Mouse (Mus musculus) adrenal gland, postnatal 36 days (tissue): ENCODE measurements around the gene Aebp1. TPM values are rescaled to one million over a fixed set of nuclear protein-coding genes. Genes with fewer than 3 reads are reported as not detected.
A peak's percentile ranks its signal among the peaks of the same experiment; 100 is the strongest.

Experiments used
- DNase-seq, 2 experiments: peaks; one replicate each; pipeline ENCODE4 v3.0.0; 2021; ENCODE audit warnings: mixed read lengths in 1 of 2
- long read RNA-seq, 2 experiments: library from polyadenylated mRNA; stranded (forward); transcript quantifications; one replicate each; pipeline ENCODE4 v2.0.0; 2021; ENCODE audit warnings: borderline sequencing depth in 2 of 2
- total RNA-seq, 2 experiments: library from RNA; stranded (reverse); gene quantifications; 2 replicates each; pipeline ENCODE4 v1.2.3; 2021

Aebp1 gene
- 100 to 1,000 TPM; 372 to 401 TPM for total RNA-seq
- long read RNA-seq, experiment 1, transcript Aebp1-201 (21 exons, 3,831 nt), result major isoform, 42 of 190 reads
- long read RNA-seq, experiment 1, partial matches to known transcripts, result 70 of 190 reads
- long read RNA-seq, experiment 1, other reads (novel, unspliced or antisense), result 77 of 190 reads
- long read RNA-seq, experiment 2, transcript Aebp1-201 (21 exons, 3,831 nt), result major isoform, 39 of 121 reads
- long read RNA-seq, experiment 2, partial matches to known transcripts, result 33 of 121 reads
- long read RNA-seq, experiment 2, other reads (novel, unspliced or antisense), result 49 of 121 reads

DNA sequence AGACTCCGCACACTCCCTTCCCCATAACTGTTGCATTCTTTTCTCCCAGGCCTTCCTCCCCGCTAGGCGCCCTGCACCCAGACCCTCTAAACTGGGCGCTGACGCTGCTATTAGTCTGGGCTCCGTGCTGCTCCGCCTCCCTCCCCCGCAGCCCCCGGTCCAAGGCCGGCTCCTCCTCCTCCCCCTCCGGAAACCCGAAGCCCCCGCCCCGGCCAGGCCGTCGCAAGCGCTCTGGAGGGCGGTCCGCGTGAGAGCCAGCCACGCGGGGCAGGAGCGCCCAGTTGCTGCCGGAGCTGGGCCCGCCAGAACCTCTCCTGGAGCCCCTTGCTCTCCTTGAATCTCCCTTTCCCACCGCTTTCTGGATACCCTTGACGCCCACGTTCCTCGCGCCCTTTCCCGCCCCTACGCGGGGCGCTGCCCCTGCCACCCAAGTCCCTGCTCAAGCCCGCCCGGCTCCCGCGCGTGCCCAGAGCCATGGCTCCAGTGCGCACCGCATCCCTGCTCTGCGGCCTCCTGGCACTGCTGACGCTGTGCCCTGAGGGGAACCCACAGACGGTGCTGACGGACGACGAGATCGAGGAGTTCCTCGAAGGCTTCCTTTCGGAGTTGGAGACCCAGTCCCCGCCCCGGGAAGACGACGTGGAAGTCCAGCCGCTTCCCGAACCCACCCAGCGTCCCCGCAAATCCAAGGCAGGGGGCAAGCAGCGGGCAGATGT is at the start of gene Aebp1:
TSS of gene Aebp1 (plus strand) at position 270 of the 716 bp plus-strand sequence.
- peak; percentile 92 to 94 for DNase-seq

DNA sequence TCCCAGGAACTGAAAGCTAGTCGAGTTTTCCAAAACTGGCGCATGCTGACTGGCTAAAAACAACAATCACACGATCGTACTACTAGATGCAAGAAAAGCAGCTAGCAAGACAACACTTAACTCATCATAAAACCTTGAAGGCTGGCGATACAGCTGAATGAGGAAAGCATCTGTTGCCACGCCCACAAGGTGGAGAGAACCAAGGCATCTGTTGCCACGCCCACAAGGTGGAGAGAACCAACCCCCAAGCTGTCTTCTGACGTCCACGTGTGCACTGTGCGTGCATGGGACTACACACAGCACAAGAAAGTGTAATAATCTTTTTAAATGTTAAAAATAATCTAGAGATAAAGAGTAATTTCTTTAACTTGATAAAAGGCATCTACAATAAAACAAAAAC is 48.4 kb upstream of the Aebp1 start:
- no peak for DNase-seq

DNA sequence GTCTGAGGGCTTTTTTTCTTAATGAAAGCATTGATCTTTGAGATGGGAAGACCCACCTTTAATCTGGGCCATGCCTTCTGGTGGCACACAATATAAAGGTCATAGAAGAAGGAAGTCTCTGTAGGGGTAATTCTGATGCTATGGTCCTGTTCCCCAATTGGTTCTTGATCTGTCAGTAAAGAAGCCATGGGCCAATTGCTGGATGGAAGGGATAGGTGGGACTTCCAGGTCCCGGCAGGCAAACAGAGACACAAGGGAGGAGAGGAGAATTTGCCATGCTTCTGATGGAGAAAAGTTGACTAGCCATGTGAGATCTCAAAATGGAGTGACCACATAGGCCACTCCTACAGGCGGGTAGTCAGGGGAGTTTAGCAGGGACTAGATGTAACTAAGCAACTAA is 42.5 kb upstream of the Aebp1 start:
- no peak for DNase-seq

DNA sequence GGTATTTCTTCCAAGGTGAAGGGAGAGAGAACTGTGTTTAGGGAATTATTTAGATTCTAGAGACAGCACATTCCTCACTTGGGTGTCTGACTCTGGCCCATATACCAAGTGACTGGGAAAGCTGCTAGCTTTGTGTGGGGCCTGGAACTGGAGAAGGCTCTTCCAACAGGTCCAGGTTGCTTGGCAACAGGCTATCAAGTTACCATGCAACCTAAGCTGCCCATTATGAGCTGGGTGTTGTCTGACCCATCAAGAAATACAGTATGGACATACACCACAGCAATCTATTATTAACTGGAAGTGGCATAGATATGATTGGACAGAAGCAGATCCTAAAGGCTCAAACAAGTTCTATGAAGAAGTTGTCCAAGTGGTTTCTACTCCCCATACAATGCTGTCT is 36.3 kb upstream of the Aebp1 start:
- no peak for DNase-seq

DNA sequence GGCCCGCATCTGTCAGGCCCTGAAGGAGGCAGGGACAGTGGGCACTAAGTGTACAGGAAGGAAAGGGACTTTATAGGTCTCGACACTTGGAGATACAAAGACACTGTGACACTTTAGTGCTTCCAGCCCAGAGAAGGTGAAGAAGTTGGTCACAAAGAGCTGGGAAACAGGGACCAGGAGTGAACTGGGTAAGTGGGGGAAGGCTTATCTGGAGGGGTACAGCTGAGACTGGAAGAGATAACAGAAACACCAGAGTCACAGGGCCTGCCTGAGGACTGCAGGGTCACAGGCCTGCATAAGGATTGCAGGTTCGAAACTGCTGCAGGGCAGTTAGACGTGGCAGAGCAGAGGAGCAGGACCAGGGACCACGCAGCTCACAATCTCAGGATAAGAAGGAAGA is 33.8 kb upstream of the Aebp1 start:
- DNase-seq, result no peak

DNA sequence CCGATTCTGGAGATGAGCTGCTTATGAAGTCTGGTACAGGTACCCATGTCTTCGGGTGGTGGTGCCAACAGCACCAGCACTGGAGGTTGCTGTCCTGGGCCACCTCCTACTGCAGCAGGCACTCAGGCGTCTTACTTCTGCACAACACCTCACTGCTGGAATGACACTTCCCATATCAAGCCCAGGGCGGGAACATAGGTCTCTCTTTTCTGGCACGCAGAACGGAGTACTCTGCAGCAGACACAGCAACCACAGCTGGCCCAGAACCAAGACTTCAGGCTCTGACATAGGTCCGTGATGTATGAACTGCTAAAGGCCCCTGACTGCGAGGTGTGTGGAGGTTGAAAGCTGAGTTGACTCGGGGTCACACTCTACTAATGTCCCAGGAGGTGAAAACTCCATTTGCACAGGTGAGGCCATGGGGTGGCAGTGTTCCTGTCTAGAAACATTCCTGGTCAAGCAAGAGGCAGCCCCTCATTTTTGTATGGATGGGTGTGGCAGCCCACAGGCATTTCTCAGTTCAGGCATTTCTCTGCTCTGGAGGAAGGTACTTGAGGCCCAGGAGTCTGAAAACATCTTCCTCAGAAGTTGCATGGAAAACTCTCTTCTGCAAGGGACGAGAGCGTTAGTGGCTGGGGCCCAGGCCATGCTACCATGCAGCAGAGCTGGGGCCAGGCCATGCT is 33.1 kb upstream of the Aebp1 start:
- no peak for DNase-seq

DNA sequence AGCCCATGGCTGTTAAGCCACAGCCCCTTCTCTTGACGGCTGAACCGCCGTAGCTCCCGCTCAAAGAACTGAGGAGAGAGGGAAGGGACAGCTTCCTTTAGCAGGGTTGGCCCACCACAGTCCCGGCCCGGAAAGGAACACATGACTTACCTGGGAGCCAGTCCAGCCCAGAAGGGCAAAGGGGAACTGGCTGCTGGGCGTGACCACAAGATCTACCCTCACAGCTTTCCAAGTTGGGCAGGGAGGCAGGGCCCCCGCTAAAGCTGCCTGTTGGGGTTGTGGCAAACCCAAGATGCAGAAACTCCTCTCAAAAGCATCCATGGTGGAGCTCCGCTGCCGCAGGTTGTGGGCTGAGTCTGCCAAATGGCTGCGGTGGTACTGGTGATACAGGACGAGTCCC is 32.4 kb upstream of the Aebp1 start:
- no peak for DNase-seq

DNA sequence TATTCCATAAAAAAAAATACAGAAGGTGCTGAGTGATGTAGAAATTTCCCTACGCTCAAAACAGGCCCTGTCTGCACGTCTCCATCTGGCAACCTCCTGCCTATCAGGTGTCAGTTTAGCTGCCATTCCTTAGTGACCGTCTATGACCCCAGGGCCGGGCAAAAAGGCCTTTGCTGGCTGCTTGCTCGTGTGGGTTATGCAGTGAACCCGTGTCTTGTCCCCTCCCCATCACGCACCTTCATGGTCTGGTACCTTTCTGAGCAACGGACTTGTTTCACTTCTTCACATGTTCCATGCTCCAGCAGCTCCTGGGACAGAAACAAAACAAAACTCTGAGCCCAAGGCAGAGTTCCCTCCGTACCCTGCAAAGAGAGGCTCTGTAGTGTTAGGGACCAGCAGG is 27.2 kb upstream of the Aebp1 start:
- no peak for DNase-seq

DNA sequence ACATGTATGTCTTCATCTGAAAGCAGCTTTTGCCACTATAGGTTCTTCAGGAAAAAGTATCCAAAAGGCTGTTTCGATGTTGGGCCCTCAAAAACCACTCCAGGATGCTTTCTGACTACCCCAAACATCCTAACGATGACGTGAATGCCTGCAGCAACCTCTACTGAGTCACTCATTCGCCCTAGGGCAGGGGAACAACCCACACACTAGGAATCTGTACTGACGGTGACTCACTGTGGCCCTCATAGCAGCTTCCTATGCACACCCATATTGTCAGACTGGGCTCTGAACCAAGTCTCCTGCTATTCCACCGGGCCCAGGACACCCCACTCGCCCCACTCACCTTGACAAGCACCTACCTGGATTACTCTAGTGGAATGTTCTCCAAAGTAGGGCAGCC is 26.7 kb upstream of the Aebp1 start:
- no peak for DNase-seq

DNA sequence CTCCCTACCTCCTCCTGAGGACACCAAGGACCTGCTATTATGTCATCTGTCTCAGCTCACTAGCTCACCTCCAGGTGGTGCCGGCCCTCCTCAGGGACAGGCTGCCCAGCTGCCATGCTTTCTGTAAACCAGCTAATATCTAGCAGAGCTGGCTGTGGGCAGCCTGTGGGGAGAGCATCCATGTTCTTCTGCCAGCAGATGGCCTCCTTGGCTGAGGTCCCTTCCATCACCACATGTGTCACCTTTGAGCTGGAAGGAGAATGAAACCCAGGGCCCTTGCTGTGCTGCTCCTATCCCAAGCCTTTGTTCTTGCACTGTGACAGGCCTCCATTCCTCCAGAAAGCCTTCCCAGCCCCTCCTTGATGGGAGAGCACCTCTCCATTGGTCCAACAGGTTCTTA is 25.6 kb upstream of the Aebp1 start:
- DNase-seq, result peak in 1 of 2 experiments; percentile 40

DNA sequence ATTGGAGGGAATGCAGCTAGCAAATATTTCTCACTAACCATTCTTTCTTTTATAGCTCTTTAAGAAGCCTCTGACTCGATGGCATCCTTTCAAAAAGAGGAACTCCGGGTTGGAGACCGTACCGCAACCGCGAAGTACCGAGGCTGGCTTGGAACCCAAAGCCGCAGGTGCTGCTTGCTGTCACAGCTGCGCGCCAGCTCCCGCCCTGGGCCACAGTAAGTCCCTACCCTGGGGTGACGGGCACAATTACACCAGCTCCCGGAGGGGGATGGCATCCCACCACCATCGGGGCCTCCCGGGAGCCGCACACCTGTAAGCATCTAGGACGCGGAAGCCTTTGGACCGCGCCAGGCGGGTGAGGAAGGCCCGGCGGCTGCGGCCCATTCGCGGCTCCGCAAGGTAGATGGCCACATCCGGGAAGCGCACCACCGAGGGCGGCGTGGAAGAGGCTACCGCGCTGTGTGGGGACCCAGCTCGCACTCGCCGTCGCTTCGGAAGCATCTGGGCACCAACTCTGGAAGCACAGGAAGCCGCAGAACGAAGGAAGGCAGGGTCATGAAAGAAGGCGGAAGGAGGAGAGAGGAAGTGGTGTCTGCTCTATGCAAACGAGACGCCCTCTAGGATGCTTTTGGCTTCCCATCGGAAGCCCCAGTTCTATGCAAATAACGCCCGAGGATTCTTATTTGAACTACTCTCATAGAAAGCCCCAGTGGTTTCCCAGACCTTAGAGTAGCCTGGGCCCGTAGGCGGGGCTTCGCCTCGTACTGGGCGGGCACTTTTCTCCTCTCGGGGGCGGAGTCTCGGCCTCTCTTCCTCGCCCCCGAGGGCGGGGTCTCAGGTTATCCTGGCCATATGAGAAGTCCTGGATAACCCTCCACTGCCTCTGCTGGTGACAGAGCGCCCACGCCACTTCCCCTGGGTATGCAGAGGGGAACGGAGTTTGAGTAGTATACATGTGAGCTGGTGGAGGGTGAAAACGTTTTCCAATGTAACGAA is 24.2 kb upstream of the Aebp1 start, which contains the start of gene Polm:
TSS of gene Polm (minus strand) at position 766 of the 996 bp plus-strand sequence.
- DNase-seq, result peak; percentile 95 to 97

DNA sequence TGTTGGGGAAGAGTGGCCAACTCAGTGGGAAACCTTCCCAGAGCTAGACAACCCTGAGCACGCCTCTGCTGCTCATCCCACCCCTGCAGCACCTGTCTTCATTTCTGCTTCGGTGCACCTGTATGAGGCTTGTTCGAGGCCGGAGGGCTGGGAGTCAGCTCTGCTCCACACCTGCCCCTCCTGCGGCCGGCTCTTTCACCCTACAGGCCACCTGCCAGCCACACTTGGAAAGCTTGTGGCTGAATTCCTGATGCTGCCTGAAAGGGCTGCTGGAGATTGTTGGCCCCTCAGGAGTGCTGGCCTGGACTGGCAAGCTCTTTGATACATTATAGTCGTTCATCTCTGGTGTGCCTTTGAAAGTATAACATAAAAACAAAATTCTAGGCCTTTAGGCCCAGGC is 21.4 kb upstream of the Aebp1 start:
- no peak for DNase-seq

DNA sequence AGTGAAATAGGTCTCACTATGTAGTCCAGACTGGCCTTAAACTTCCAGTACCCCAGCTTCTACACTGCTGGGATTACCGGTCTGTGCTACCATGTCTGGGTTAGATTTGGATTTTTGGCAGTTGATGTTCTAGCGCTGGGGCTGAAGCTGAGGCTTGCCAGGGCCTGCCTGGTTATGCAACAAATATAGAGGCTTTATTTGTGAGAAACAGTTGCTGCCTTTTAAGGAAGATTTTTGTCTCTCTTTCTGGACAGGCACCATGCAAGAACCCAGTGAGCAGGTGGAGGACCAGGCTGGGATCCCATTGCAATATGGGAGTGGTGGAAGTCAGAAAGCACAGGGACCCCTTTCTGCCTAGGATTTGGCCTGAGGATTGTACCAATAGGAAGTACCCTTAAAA is 20.0 kb upstream of the Aebp1 start:
- no peak for DNase-seq

DNA sequence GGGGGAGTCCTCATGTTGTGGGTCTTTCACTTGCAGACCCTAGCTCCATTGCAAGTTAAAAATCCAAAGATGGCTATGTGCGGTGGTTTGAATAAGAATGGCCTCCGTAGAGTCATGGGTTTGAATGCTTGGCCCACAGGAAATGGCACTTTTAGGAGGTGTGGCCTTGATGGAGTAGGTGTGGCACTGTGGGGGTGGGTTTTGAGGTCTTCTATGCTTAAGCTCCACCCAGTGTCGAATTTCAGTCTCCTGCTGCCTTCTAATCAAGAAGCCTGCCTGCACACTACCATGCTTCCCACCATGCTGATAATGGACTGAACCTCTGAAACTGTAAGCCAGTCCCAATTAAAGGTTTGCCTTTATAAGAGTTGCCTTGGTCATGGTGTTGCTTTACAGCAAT is 18.6 kb upstream of the Aebp1 start:
- no peak for DNase-seq

DNA sequence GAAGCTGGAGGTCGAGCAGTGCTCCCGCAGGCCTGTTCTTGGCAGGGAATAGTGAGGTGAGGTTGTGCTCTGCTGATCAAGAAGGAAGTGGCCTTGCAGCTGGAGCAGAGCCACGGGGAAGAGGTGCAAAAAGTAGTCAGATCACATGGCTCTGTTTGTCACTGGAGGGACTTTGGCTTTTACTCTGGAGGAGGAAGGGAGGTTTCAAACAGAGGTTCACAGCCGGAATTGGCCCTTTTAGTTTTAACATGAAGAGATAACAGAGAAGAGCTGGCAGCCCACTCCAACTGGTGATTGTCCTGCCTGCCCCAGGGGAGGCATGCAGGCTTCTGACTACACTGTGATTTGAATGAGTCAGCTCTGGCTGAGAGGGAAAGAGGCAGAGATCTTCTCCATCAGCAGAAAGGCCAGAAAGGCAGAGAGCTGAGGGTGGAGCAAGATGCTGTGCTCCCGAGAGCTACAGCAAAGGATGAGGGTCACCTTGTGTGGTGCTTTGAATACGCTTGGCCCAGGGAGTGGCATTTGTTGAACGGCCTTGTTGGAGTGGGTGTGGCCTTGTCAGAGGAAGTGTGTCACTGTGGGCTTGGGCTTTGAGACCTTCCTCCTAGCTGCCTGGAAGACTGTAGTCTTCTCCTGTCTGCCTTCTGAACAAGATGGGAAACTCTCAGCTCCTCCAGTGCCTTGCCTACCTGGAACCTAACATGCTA is 15.0 kb upstream of the Aebp1 start:
- peak; percentile 61 to 74 for DNase-seq

DNA sequence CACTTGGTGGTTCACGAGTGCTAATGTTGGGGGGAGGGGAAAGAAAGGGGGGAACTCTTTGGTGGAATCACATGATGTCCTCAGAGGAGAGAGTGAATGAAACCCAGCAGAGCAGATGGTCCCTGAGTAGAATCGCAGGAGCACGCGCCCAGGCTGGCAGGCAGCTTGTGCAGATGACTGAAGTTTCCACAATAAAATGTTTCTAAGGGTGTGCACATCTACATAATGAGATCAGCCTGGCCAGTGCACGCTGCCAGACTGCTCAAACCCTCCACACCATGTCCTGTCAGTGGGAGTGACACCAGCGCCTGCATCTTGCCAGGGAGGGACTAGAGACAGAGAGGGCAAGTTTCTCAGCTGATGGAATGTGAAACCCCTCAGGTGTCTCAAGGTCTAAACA is 13.0 kb upstream of the Aebp1 start:
- no peak for DNase-seq

DNA sequence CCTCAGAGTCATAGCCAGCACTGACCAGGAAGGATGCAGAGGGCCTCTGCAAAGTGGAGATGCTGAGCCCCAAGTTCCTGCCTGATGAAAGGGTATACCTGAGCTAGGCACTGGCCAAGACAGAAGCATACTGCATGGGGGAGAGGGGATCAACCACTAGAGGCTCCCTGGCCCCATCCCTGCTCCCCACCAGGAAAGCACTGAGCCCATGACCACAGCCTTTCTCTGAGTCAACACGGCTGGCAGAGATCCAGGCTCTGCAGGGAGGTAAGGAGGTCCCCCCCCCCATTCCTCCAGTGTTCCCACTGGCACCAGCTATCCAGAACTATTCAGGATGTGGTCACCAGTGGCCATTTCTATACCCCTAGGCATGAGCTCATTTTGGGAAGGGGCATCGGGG is 12.4 kb upstream of the Aebp1 start:
- no peak for DNase-seq

DNA sequence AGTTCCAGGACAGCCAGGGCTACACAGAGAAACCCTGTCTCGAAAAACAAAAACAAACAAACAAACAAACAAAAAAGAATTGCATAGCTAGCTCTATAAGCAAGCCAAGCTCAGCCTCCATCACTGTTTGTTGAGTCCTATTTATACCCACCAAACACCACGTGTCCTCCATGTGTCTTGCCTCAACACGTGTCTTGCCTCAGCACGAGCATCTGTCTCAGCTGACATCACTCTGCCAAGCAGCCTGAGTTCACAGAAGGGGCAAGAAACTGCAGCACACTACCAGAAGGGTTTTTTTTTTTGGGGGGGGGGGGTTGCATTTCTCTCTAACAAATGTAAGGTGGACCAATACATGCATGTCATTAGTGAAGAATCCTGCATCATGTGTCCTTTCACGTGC is 11.3 kb upstream of the Aebp1 start:
- DNase-seq, result no peak

DNA sequence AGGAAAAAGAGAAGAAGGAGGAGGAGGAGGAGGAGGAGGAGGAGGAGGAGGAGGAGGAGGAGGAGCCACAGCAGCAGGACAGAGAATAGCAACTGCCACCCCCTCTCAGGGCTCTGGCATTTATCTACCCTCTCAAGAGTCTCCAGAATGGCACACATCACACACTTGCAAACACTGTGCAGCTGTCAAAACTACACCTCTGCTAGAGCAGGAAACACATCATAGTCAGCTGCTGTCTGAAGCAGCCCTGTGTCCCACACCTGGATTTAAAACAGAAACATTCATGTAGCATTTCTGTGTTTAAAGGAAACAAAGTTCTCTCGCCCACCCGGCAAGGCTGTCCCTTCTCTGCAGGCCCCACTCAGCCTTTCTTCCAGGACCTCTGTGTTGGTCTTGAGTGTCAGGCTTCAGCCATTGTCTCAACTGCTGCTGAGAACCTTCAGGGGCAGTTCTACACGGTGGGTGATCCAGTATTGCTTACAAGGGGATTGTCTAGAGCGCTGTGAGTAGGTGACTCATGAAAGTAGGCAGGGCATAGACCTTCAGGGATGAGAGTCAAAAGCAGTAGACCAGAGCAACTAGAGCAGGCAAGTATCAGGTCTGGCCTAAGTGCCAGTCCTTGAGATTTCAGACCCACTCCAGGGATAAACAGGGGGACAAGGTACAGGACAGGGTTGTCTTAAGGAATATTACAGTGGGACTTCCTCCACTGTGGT is 10.6 kb upstream of the Aebp1 start:
- DNase-seq, result no peak

DNA sequence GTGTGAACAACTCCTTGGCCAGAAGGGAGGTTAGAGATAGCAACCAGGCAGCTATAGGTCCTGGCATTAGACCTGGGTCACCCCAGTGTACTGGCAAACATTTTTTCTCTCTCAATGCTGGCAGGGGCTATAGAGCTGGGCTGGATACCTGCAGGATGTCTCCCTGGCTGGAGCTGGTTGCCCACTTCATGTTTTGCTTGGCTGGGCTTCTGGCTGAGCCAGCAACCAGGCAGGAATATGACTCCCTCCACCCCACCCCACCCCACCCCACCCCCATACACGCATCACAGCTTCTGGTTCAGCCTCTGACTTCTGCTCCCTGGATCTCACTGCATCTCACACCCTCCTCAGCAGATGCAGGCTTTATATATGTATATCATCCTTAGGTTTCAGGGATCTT is 9.4 kb upstream of the Aebp1 start:
- DNase-seq, result no peak

DNA sequence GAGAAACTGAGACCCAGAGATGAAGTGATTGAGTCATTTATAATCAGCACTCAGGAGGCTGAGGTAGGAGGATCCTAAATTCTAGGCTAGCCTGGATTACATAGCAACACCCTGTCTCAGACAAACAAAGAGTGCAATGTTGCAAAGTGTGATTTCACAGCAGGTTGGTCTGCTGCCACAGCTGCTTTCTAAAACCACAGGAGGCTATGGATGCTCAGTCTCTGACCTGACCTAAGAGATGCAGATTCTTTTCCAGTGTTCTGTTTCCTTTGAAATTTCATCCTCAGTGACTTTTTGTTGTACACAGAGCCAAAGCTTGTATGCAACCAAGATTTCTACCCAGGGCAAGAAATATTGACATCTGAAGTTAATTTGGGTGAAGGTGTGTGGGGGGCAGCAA is 6.3 kb upstream of the Aebp1 start:
- DNase-seq, result no peak
